Mouse (Mus musculus): ENCODE data around the gene Fancg.

Fancg gene

DNA sequence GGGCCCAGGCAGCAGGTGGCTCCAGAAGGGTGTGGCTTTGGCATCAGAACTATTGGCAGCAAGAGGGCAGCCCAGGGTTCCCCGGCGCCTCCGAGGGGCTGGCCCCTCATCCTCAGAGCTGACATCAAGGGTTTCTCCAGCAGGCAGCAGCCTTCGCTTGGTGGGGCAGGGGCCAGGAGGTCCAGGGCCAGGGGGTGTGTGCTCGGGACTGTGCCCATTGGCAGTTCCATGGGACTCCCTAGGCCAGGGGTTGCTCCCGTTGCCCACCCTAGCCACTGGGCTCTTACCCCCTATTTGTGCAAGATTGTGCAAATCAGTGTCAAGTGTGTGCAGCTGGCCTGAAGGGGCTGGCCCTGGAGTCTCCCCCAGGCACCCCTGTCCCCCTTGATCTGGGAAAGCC is 25.5 kb upstream of the Fancg start:
- in situ Hi-C loops (cut with MboI; ENCODE audit: low sequenced_read_pairs) = no loop called here

GRCm38 (mm10) chr4:43033481-43033880 is 23.2 kb upstream of the Fancg start:
- in situ Hi-C loops (cut with MboI; ENCODE audit: low sequenced_read_pairs) = no loop called here

DNA sequence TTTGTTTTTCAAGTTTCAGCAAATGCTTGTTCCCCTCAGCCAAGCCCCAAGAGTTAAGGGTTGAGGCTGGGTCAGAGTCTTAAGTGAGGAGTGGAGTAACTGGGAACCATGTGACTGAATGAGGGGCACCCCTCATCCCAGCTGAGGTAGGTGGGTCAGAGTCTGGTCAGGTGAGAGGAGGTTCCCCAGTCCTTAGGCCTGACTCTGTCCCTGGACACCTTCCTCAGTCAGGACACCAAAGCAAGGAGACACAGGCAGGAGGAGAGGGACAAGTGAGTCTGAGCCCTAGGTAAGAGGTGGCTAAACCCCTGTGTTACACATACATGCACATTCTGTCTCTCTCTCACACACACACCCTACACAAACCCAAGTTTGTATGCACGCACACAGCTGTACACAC is 22.2 kb upstream of the Fancg start:
- in situ Hi-C loops (cut with MboI; ENCODE audit: low sequenced_read_pairs) = no loop called here

DNA sequence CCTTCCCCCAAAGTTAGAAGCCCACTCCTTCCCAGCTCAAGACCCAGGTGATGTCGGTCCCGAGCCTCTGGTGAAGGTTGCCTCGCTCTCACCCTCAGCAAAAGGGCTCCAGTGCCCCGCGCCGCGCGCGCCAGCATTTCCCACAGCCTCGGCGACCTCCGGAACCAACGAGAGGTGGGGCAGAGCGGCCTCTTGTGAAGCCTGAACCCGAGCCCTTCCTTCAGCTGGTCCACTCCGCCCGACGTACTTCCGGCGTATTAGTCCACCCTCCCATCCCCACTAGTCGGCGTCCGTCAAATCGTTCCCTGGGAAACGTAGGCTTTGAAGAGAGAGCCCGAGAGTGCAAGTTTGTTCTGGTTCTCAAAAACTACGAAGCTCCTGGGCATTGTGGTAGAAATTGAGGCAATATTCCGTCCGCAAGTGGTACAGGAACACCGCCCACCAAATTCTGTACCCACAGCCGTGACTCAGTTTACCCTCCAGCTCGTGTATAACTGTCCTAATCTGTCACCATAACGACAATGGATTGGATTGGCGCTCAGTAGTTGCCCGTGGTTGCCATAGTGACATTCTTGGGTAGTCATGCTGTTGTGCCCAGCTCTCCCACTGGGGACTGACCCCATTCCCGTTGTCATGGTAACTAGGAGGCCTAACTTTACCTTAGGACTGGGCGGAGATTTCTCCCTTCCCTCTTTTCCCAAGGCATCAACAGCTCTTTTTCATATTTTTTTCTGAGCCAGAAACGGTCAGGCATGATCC is 21.1 kb upstream of the Fancg start, which contains the start of gene Stoml2:
Stoml2 (minus strand) TSS at position 474 of the 759 bp plus-strand sequence.
- in situ Hi-C loops (cut with MboI; ENCODE audit: low sequenced_read_pairs) = no loop called here

GRCm38 (mm10) chr4:43030780-43031230 is 20.5 kb upstream of the Fancg start:
- in situ Hi-C loops (cut with MboI; ENCODE audit: low sequenced_read_pairs) = no loop called here

- in situ Hi-C loops (cut with MboI; ENCODE audit: low sequenced_read_pairs) = no loop called here
These were observed 20.0 kb upstream of the Fancg start for GRCm38 (mm10) chr4:43030352-43030751.

DNA sequence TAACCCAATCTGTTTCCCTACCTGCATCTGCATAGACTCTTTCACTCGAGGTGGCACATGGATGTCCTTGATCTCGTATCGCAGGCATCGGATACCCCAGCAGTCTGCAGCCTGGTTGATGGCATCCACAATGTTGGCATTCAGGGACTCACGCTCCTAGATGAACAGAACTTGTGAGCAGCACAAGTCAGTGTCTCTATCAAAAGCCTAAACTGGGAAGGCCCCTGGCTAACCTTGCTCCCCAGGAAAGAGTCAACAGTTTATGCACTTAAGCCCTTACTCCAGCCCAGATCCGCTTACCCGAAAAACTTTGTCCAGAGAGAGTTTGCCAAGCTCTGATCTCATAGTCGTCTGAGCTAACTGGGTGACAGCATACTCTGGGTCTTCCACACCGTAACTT is 19.4 kb upstream of the Fancg start:
- in situ Hi-C loops (cut with MboI; ENCODE audit: low sequenced_read_pairs) = no loop called here

- in situ Hi-C loops (cut with MboI; ENCODE audit: low sequenced_read_pairs) = no loop called here
These were observed 18.8 kb upstream of the Fancg start for GRCm38 (mm10) chr4:43029121-43029520.

DNA sequence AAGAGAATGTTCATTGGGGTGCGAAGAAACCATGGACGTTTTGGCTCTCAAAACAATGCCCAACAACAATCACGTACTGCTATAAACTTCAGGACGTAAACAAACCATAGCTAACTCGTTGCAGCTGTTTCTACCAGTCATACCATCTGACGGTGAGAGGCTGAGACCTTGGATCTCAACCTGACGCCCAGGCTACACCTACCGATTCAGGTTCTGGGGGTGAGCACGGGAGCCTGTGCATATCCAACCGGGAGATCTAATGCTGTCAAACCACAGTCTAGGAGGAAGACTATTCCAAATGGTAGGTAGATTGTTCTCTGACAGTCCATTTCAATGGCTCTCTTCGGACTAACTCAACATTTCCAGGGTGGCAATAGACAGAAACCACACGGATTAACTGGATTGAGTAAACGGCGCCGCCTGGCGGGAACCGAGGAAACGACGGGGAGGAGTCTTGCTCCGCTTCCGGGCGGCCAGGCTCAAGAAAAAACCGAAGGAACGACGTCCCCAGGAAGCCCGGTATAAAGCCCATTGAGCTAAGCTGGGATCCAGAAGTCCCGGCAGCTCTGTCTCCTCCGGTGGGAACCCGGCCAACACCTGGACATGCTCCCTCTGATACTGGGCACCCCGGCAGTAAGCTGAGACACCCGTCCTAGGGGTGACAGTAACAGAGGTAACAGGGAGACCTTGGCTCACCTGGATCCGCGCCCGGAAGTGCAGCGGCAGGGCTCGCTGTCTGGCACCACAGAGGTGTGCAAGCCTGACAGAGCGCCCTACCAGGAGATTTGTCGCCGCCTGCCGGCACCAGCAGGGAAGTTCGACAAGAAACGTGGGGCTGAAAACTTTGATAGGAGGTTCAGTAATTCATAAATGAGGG is 15.0 kb upstream of the Fancg start, which contains the start of gene Pigo:
Pigo (minus strand) TSS at position 736 of the 877 bp plus-strand sequence.
- in situ Hi-C loops (cut with MboI; ENCODE audit: low sequenced_read_pairs) = no loop called here

DNA sequence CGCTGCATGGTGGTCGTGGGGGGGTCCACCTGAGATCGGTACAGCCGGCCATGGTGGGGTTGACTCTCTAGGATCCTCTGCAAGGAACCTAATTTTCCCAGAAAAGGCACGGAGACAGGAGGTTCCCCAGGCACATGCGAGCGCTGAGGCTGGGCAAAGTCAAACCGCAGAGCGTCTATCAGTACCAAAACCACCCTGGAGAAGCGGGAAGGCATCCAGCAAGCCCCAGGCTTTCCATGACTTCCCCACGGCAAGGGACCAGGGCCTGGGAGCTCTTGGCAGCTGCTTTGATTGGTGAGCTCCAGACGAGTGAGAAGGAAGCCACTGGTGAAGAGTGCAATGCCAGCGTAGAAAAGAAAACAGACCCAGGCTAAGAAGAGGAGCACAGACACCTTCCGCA is 14.4 kb upstream of the Fancg start:
- in situ Hi-C loops (cut with MboI; ENCODE audit: low sequenced_read_pairs) = no loop called here

DNA sequence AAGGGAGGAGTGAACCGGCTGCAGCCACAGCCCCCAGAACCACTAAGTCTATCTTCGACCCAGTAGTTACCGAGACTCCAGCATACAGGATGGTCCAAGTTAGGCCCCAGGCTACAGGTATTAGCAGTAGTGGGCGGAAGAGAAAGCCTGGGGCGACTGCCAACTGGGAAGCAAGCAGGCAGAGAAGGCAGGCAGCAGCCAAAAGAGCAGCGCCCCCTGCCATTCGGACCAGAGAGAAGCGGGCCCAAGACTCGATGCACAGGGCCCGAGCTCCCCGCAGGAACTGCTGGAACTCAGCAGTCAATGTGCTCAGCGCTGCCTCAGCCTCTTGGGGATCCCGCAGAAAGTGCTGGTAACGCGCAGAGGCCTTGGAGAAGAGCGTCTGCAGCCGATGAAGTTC is 11.0 kb upstream of the Fancg start:
- in situ Hi-C loops (cut with MboI; ENCODE audit: low sequenced_read_pairs) = no loop called here

DNA sequence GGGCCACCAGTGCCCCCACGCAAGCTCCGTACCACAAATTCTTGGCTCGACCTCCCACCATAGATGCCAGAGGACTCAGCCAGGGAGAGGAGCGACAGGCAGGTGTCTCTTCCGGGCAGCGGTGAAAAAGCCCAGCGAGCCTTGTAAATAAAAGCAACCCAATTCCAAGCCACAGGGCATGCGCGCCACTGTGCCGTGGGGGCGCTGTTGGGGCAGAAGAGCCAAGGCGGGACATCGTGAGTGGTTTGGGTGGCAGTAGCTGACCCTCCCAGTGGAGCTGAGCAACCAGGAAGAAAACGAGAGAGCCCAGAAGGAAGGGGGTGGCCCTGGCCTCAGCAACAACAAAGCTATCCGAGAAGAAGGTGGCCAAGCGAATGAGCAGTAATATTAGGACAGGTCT is 10.6 kb upstream of the Fancg start:
- in situ Hi-C loops (cut with MboI; ENCODE audit: low sequenced_read_pairs) = no loop called here

GRCm38 (mm10) chr4:43019641-43020465 is 9.5 kb upstream of the Fancg start:
- in situ Hi-C loops (cut with MboI; ENCODE audit: low sequenced_read_pairs) = no loop called here

GRCm38 (mm10) chr4:43019176-43019575 is 8.9 kb upstream of the Fancg start:
- in situ Hi-C loops (cut with MboI; ENCODE audit: low sequenced_read_pairs) = no loop called here

DNA sequence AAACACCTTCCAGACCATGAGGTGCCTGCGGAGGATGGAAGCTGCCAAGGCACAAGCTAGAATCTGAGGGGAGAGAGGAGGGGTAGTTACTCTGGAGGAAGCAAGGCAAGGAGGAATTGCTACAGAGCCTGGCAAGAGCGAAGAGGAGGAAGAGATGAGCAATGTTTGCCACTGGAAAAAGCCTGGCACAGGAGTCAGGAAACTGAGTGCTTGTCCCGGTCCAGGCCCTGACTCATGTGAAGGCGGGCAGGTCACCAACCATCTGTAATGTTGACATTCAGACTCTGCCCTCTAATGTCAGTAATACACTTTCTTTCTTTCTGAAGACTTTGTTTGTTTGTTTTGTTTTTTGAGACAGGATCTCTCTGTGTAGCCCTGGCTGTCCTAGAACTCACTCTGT is 7.8 kb upstream of the Fancg start:
- in situ Hi-C loops (cut with MboI; ENCODE audit: low sequenced_read_pairs) = no loop called here

GRCm38 (mm10) chr4:43012091-43012490 is 1.8 kb upstream of the Fancg start:
- in situ Hi-C loops (cut with MboI; ENCODE audit: low sequenced_read_pairs) = no loop called here

GRCm38 (mm10) chr4:43005765-43006164 is 4.5 kb downstream of the Fancg start:
- in situ Hi-C loops (cut with MboI; ENCODE audit: low sequenced_read_pairs) = no loop called here

GRCm38 (mm10) chr4:43004951-43005350 is 5.4 kb downstream of the Fancg start:
- in situ Hi-C loops (cut with MboI; ENCODE audit: low sequenced_read_pairs) = no loop called here

- in situ Hi-C loops (cut with MboI; ENCODE audit: low sequenced_read_pairs) = no loop called here
These were observed 7.4 kb downstream of the Fancg start for GRCm38 (mm10) chr4:43002756-43003439.

DNA sequence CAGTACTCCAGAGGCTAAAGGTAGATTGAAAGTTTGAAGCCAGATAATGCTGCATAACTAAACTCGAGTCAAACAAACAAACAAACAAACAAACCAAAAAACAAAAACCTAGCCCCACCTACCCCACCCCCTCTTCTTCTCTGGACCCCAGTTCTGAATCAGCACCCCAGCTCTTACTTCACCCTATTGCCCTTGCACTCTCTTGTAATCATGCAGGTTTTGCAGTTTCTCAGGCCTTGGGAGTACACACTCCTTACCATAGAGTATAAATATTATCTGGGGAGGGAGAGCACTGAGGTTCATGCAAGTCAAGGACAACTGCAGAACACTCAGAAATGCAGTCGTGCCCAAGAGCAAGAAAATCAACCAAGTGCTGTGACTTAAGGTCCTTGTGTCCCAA is 9.0 kb downstream of the Fancg start:
- in situ Hi-C loops (cut with MboI; ENCODE audit: low sequenced_read_pairs) = no loop called here

All from CH12F3 (cell line).